23 mouse cellular contexts compared by ENCODE assay signal in genomic region chr9:67922350-67922749, GRCm38 (mm10).
"Had no signal": no experiment of that assay in that cellular context is flagged by ENCODE, and none has a peak within 500 bp of the region (broad histone marks: within the 10 kb centered on the region; RNA-seq: fewer than 3 reads in every experiment).

No protein-coding gene starts in this region.

- H3K4me2 ChIP-seq: heart, embryonic 11.5 days; heart, embryonic 13.5 days; heart, embryonic 15.5 days; kidney, embryonic 15.5 days; limb, embryonic 13.5 days; limb, embryonic 15.5 days; liver, embryonic 12.5 days had no signal

- H3K27me3 ChIP-seq: heart, embryonic 13.5 days; heart, embryonic 15.5 days; kidney, embryonic 15.5 days; limb, embryonic 13.5 days; limb, embryonic 15.5 days; liver, embryonic 12.5 days had no signal

- H3K9ac ChIP-seq: forebrain, postnatal 0 days; heart, embryonic 13.5 days; heart, embryonic 15.5 days; kidney, embryonic 15.5 days; limb, embryonic 13.5 days; limb, embryonic 15.5 days; liver, embryonic 12.5 days had no signal

- H3K9me3 ChIP-seq: heart, embryonic 13.5 days; heart, embryonic 15.5 days; kidney, embryonic 15.5 days; limb, embryonic 13.5 days; limb, embryonic 15.5 days; liver, embryonic 12.5 days had no signal

- H3K27ac ChIP-seq: heart, adult 2 months; heart, embryonic 13.5 days; heart, embryonic 15.5 days; kidney, embryonic 15.5 days; kidney, postnatal 0 days; limb, embryonic 13.5 days; limb, embryonic 15.5 days; liver, embryonic 12.5 days had no signal

- H3K4me3 ChIP-seq: heart, adult 2 months; heart, embryonic 13.5 days; heart, embryonic 15.5 days; kidney, embryonic 15.5 days; limb, embryonic 13.5 days; limb, embryonic 15.5 days; liver, embryonic 12.5 days had no signal

- DNase-seq: forebrain, postnatal 0 days; gastrocnemius, postnatal 14 days; gastrocnemius, postnatal 36 days; heart, adult 2 months; heart, postnatal 14 days; heart, postnatal 36 days; kidney, adult 11 months; kidney, adult 2 months; kidney, adult 9 months; kidney, postnatal 14 days; kidney, postnatal 36 days; layer of hippocampus, adult 9-11 months; layer of hippocampus, postnatal 36 days; left cerebral cortex, postnatal 4 days had no signal

- H3K4me1 ChIP-seq: heart, embryonic 15.5 days; kidney, embryonic 15.5 days; limb, embryonic 13.5 days; limb, embryonic 15.5 days; liver, embryonic 12.5 days had no signal

- ATAC-seq: forebrain, postnatal 0 days; intestine, embryonic 16.5 days; liver, embryonic 12.5 days had no signal
